Mouse (Mus musculus) liver, embryonic 14.5 days (tissue): ENCODE data around the gene Slc26a1. TPM values are rescaled to one million over a fixed set of nuclear protein-coding genes. Genes with fewer than 3 reads are reported as not detected.

Source experiments
- ATAC-seq: fragments of 200-750 bp; cut with Nextera tagmentation; 2 replicates; pipeline ENCODE4 v1.8.0; 2017; ENCODE audit warnings: moderate number of reproducible peaks, mild to moderate bottlenecking, moderate library complexity; ENCODE audit not compliant: insufficient read depth
- DNase-seq, 3 experiments: peaks; one replicate each; pipeline ENCODE4 v3.0.0-alpha.2; 2012 to 2013; ENCODE audit warnings: low read depth in 3 of 3, low spot score in 3 of 3
- H3K27ac ChIP-seq: fragments of 300-500 bp; sonication (generic); 2 replicates; pipeline ENCODE4 v1.5.1; 2014; ENCODE audit warnings: moderate library complexity, mild to moderate bottlenecking, control low read depth, inconsistent platforms
- H3K27me3 ChIP-seq: fragments of 300-500 bp; sonication (generic); 2 replicates; pipeline ENCODE4 v1.6.1; 2014; ENCODE audit warnings: mild to moderate bottlenecking, low read length, moderate library complexity; ENCODE audit not compliant: control insufficient read depth, insufficient read depth
- H3K36me3 ChIP-seq: fragments of 300-500 bp; sonication (generic); replicated peaks from 2 replicates; pipeline ENCODE4 v1.6.1; 2014; ENCODE audit warnings: low read depth; ENCODE audit not compliant: control insufficient read depth, insufficient read depth
- H3K4me1 ChIP-seq, 2 experiments: fragments of 200-500 bp in 1 of 2; fragments of 300-500 bp in 1 of 2; sonication (generic) in 1 of 2; replicated peaks; 2 replicates each; pipeline ENCODE4 v1.6.1; 2012 to 2014; ENCODE audit warnings: antibody characterized with exemption in 1 of 2, inconsistent platforms in 1 of 2, low read length in 1 of 2; ENCODE audit not compliant: control insufficient read depth in 2 of 2, insufficient read depth in 2 of 2
- H3K4me2 ChIP-seq: fragments of 300-500 bp; sonication (generic); 2 replicates; pipeline ENCODE4 v1.6.1; 2014; ENCODE audit warnings: low read depth, mild to moderate bottlenecking, control low read depth, moderate library complexity
- H3K4me3 ChIP-seq, 2 experiments: fragments of 200-500 bp in 1 of 2; fragments of 300-500 bp in 1 of 2; sonication (generic) in 1 of 2; 2 replicates each; pipeline ENCODE4 v1.5.1; 2012 to 2014; ENCODE audit warnings: low read depth in 2 of 2, low read length in 2 of 2, mild to moderate bottlenecking in 2 of 2, control low read depth in 1 of 2, inconsistent platforms in 1 of 2, moderate library complexity in 1 of 2; ENCODE audit not compliant: insufficient read depth in 1 of 2
- H3K9ac ChIP-seq: fragments of 300-500 bp; sonication (generic); replicated peaks from 2 replicates; pipeline ENCODE4 v1.6.1; 2014; ENCODE audit warnings: mild to moderate bottlenecking, control low read depth, moderate library complexity
- H3K9me3 ChIP-seq: fragments of 300-500 bp; sonication (generic); 2 replicates; pipeline ENCODE4 v1.6.1; 2016; ENCODE audit warnings: low read length, mixed read lengths; ENCODE audit not compliant: control insufficient read depth
- CTCF ChIP-seq: IDR thresholded peaks from 2 replicates; pipeline ENCODE4 v1.5.1; 2016; ENCODE audit warnings: antibody characterized with exemption, low read depth, control low read depth
- EP300 ChIP-seq: IDR thresholded peaks from 2 replicates; pipeline ENCODE4 v1.6.1; 2016; ENCODE audit warnings: antibody characterized with exemption, low read depth
- WGBS: fragments of 180-500 bp; shearing (Covaris S2); extraction: QIAGEN DNeasy Blood & Tissue Kit; methylation state at CpG from one replicate; pipeline ENCODE4 v1.1.7; 2014; ENCODE audit not compliant: insufficient replicate concordance; 5-methylcytosine and 5-hydroxymethylcytosine counted together
- polyA plus RNA-seq, 2 experiments: library from polyadenylated mRNA; depleted of rRNA in 1 of 2; stranded (reverse) in 1 of 2; unstranded in 1 of 2; fragments of >200 nt; fragmentation: Nextera tagmentation in 1 of 2; extraction: Ambion mirVana in 1 of 2; gene quantifications; 2 replicates each; pipeline versions ENCODE4 v1.2.1 to v1.2.3; 2012 to 2014

Slc26a1 gene
- polyA plus RNA-seq, 2 experiments: 12.6 to 15.3 TPM

DNA sequence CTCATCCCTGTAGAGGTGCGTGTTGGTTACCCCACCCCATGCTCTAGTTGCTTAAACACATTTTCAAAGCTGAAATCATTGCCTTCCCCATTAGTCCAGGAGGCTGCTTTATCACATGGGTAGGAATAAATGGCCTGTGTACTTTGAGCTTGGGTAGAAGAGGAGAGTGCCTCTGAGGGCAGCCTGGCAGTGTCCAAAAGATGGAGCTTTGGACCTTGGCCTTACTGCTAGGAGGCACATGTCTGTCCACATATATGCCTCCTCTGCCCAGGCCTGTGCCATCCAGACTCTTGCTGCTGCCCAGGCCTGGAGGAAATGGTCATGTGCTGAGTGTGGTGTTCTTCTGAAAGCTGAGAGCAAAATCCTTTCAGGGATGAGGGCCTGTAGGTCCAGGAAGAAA is 33.0 kb upstream of the Slc26a1 start:
- 77% methylated on average over 1 of the region's 1 CpGs for WGBS
- no peak for ATAC-seq

DNA sequence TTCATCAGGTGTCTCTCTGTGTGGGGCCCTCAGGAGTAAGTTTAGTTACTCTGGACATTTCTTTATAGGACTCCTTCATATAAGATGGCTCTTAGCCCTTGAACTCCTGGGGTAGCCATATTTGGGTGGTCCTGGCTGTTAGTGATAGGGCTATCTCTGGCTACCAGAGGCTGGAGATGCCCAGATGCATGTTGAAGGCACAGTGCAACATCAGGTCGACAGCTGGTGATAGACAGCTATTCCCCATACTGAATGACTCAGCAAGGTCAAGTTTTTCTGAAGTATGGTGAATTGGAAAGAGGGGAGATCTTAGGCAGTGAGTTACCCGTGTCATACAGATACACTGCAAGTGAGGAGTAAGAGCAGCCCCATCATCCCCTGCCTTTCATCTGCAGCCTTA is 32.4 kb upstream of the Slc26a1 start:
- H3K4me1 ChIP-seq: peaks cover 25 to 29% of the 10 kb centered on the region in 2 experiments
- H3K27me3 ChIP-seq: no peaks in the 10 kb centered on the region
- ATAC-seq (peak; percentile 81), DNase-seq (peak in 1 of 3 experiments; percentile 54)
- no peak overlapping the region for H3K4me3 ChIP-seq
- peak overlapping the region; percentile 41 for H3K27ac ChIP-seq
- WGBS: 5% methylated on average over 2 of the region's 2 CpGs
- H3K9ac ChIP-seq: 0 out of 2 replicates have a peak overlapping the region, but pooled peaks have one; percentile 11
- no peaks in the 10 kb centered on the region for H3K9me3 ChIP-seq
- H3K36me3 ChIP-seq: peaks cover 8% of the 10 kb centered on the region
- TF ChIP-seq EP300 (peak; percentile 86), CTCF (no peak)
- peak overlapping the region; percentile 11 for H3K4me2 ChIP-seq

More for the DNA sequence above, 33.0 kb upstream of the Slc26a1 start:
- peak overlapping the region; percentile 11; the same call in 1 of the 2 replicates for H3K4me2 ChIP-seq
- H3K9me3 ChIP-seq: no peaks in the 10 kb centered on the region
- H3K9ac ChIP-seq: peak overlapping the region; percentile 10; the same call in 1 of the 2 replicates
- peak overlapping the region; percentile 41 for H3K27ac ChIP-seq
- peaks cover 8% of the 10 kb centered on the region for H3K36me3 ChIP-seq
- H3K27me3 ChIP-seq: no peaks in the 10 kb centered on the region
- no peak for DNase-seq
- TF ChIP-seq CTCF (no peak), EP300 (no peak)
- no peak overlapping the region for H3K4me3 ChIP-seq
- peaks cover 25 to 29% of the 10 kb centered on the region in 2 experiments for H3K4me1 ChIP-seq

DNA sequence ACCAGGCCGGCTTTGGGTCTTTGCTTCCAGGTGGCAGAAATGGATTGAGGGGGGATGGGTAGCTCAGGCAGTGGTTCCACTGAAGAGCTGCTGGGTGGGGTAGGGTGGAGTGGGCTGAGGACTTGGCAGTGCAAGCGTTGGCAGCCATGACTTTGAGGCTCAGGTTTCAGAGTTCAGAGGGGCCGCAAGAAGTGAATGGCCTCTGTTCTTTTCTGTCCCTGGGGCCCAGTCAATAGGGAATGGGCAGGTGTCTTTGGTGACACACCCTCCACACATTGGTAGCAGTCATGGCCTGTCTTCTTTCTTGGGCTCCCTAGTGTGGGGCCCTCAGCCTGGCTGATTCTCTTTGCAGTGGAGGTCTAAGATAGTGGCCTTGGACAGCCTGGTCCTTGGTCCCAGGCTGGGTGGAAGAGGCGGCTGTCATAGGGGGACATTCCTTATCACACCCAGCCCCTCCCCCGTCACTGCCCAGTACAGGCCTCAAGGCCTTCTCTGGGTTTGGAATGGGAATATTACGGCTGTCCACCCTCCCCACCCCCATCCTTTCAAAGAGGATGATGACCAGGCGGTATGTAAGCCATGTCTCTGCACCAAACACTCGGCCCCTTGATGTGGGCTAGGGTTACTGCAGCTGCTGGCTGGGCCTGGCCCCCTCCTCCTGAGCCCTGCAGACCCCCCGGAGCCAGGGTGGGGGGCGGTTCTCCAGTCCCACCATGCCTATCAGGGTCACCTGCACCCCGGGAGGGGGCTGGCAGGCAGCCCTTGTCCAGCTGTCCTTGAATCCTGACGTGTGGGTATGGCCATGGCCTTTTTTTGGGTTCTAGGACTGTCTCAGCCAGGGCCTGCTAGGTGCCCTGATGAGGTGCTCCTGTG is 28.6 kb upstream of the Slc26a1 start:
- TF ChIP-seq CTCF: no peak
- no peak for TF ChIP-seq EP300
- Histone ChIP-seq H3K4me3 (no peak overlapping the region), H3K4me2 (no peak overlapping the region), H3K36me3 (peaks cover 8% of the 10 kb centered on the region), H3K4me1 (peaks cover 20 to 29% of the 10 kb centered on the region in 2 experiments), H3K27me3 (no peaks in the 10 kb centered on the region), H3K9ac (no peak overlapping the region), H3K27ac (no peak overlapping the region), H3K9me3 (no peaks in the 10 kb centered on the region)
- DNase-seq: no peak
- ATAC-seq: no peak
- WGBS: 68% methylated on average over 12 of the region's 12 CpGs

DNA sequence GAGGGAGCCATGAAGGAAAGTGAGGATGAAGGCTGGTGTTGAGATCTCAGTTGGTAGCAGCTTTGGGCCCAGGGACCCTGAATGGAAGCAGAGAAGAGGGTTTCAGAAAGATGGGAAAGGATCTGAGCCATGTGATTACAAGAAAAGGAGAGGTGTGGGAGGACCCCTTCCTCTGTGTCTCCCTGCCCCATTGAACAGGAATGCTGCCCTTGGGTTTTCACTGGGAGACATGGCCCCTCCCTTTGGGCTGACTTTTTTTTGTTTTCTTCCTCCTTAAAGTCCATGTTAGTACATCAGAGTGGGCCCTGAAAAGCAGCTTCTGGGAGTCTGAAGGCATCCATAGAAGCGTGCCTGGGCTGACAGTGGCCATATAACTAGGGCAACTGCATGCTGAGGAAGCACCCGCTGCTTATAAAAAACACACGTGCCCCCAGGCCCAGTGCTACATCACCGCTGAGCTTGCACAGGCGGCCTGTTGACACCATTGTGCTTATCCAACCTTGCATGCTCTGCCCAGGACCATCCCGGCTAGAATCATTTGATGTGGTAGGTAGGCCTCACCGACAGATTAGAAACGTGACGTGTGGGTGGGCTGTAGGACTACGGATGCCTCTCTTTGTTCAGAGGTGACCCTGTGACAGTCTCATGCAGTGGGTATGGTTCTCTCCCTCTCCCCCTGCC is 26.1 kb upstream of the Slc26a1 start:
- no peak for ATAC-seq
- no peak overlapping the region for H3K4me2 ChIP-seq
- no peaks in the 10 kb centered on the region for H3K9me3 ChIP-seq
- no peaks in the 10 kb centered on the region for H3K27me3 ChIP-seq
- no peak for TF ChIP-seq EP300
- TF ChIP-seq CTCF: no peak
- no peak overlapping the region for H3K27ac ChIP-seq
- H3K36me3 ChIP-seq: peaks cover 8% of the 10 kb centered on the region
- H3K4me1 ChIP-seq: peaks cover 0 to 7% of the 10 kb centered on the region in 2 experiments; a peak in 1 of 4 replicates
- no peak overlapping the region for H3K4me3 ChIP-seq
- 73% methylated on average over 10 of the region's 10 CpGs for WGBS
- H3K9ac ChIP-seq: no peak overlapping the region
- DNase-seq: no peak

DNA sequence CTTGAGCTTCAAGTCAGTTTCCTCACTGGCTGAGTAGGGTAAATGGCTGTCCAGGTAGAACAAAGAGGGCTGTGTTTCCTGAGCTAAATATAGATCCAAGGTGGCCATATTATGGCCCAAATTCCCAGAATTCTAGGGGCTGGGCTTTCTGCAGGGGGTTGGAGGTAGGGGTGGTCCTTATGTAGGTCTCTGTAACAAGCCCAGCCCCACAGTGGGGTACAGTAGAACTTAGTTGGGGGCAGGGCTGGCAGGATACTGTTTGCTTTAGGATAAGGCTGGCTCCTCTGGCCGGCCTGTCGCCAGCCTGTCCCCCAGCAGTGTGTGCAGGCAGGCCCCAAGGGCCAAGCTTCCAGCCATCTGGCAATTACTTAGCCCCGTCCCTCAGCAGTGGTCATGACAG is 25.0 kb upstream of the Slc26a1 start:
- peaks cover 0 to 9% of the 10 kb centered on the region in 2 experiments; a peak in 2 of 4 replicates for H3K4me1 ChIP-seq
- TF ChIP-seq CTCF (no peak), EP300 (no peak)
- no peak overlapping the region for H3K9ac ChIP-seq
- DNase-seq (no peak), ATAC-seq (no peak)
- no peak overlapping the region for H3K27ac ChIP-seq
- 49% methylated on average over 3 of the region's 3 CpGs for WGBS
- H3K9me3 ChIP-seq: no peaks in the 10 kb centered on the region
- no peak overlapping the region for H3K4me3 ChIP-seq
- H3K4me2 ChIP-seq: no peak overlapping the region
- no peaks in the 10 kb centered on the region for H3K27me3 ChIP-seq
- H3K36me3 ChIP-seq: peaks cover under 1% of the 10 kb centered on the region
